8 mouse cellular contexts compared by ENCODE assay signal in genomic region chr17:69075501-69076237, GRCm38 (mm10). TPM values are rescaled to one million over a fixed set of nuclear protein-coding genes. Genes with fewer than 3 reads are reported as not detected.
DNase-seq lines count a peak whose midpoint lies in the region; ATAC-seq lines count a peak whose summit lies in the region.

Gene Epb41l3, plus strand, starts transcription at chr17:69075683.

- peaks cover 15% of the 10 kb centered on the region for H3K27me3 ChIP-seq in hindbrain, embryonic 11.5 days (ENCODE audit: control insufficient read depth, insufficient read depth, low read length)

- H3K27ac ChIP-seq in hindbrain, embryonic 11.5 days (ENCODE audit: low read depth, low read length): no peak within 1 kb of the TSS

- H3K4me1 ChIP-seq in hindbrain, embryonic 11.5 days (replicated peaks; ENCODE audit: control insufficient read depth, insufficient read depth, low read length): no peaks in the 10 kb centered on the region; the same call in 1 of the 2 replicates

- DNase-seq in WW6 (ENCODE audit: low read depth, low spot score): peak; percentile 55
- DNase-seq in cerebellum, postnatal 25 days: peak; percentile 92 to 96
- DNase-seq in frontal cortex, postnatal 25 days (ENCODE audit: low spot score in 2 of 2): peak; percentile 70 to 74
- DNase-seq in hindbrain, embryonic 11.5 days (ENCODE audit: low spot score): peak; percentile 83
- peak; percentile 20 for DNase-seq in layer of hippocampus, adult 9-10 months (ENCODE audit: low spot score)
- DNase-seq in lung, adult 18-20 months: peak; percentile 57 to 69
- DNase-seq in ovary, adult 18-20 months (ENCODE audit: low spot score): peak; percentile 79
- DNase-seq in urinary bladder, postnatal 4 days (ENCODE audit: low spot score in 2 of 2): peak; percentile 64 to 73

- ATAC-seq in hindbrain, embryonic 11.5 days (ENCODE audit: low FRiP score): peak; percentile 90

- H3K9ac ChIP-seq in hindbrain, embryonic 11.5 days (ENCODE audit: low read depth, low read length): 0 out of 2 replicates have a peak within 1 kb of the TSS, but pooled peaks have one; percentile 35

- no peaks in the 10 kb centered on the region for H3K9me3 ChIP-seq in hindbrain, embryonic 11.5 days (ENCODE audit: control insufficient read depth, low read length)

- 1% methylated on average over 46 of the region's 47 CpGs for WGBS in hindbrain, embryonic 11.5 days

- peak within 1 kb of the TSS; percentile 54 for H3K4me3 ChIP-seq in hindbrain, embryonic 11.5 days (ENCODE audit: low read depth, low read length)

- peak within 1 kb of the TSS; percentile 100 for H3K4me2 ChIP-seq in hindbrain, embryonic 11.5 days (replicated peaks; ENCODE audit: low read depth, low read length)

- H3K36me3 ChIP-seq in hindbrain, embryonic 11.5 days (ENCODE audit: control insufficient read depth, insufficient read depth, low read length): no peaks in the 10 kb centered on the region

RNA-seq across cellular contexts. Expression of gene Epb41l3, which starts in this region (rescaled TPM):
- 85.5 and 92.9 TPM in 2 replicates for polyA plus RNA-seq in hindbrain, embryonic 11.5 days (2014; fragmentation: Nextera tagmentation; extraction: Ambion mirVana)

Comparison
In these comparisons a context has a peak if more than half of its experiments do, and no peak if none do; other contexts are left out.
1. DNase-seq: peak in every context shown above with its lines; median percentile 94 in cerebellum, postnatal 25 days; 83 in hindbrain, embryonic 11.5 days; 79 in ovary, adult 18-20 months; 72 in frontal cortex, postnatal 25 days; 68 in urinary bladder, postnatal 4 days; 63 in lung, adult 18-20 months; 55 in WW6; 20 in layer of hippocampus, adult 9-10 months.